Mouse (Mus musculus) kidney, adult 2 months (tissue): Measurements from ENCODE around the gene Cd3d. TPM values are rescaled to one million over a fixed set of nuclear protein-coding genes. Genes with fewer than 3 reads are reported as not detected.

Experiments
- DNase-seq: peaks from one replicate; pipeline ENCODE4 v3.0.0; 2021
- H3K27ac ChIP-seq: fragments of 200-500 bp; 2 replicates; pipeline ENCODE4 v1.5.1; 2012; ENCODE audit warnings: low read depth, low read length, control low read depth, inconsistent platforms; ENCODE audit not compliant: insufficient read depth
- H3K27me3 ChIP-seq: fragments of 200-500 bp; replicated peaks from 2 replicates; pipeline ENCODE4 v1.6.1; 2012; ENCODE audit warnings: mild to moderate bottlenecking, moderate library complexity, low read length, inconsistent platforms; ENCODE audit not compliant: control insufficient read depth, insufficient read depth
- H3K36me3 ChIP-seq: fragments of 200-500 bp; 2 replicates; pipeline ENCODE4 v1.6.1; 2012; ENCODE audit warnings: mild to moderate bottlenecking, moderate library complexity, low read length, inconsistent platforms; ENCODE audit not compliant: control insufficient read depth, insufficient read depth
- H3K4me1 ChIP-seq: fragments of 200-500 bp; 2 replicates; pipeline ENCODE4 v1.6.1; 2011; ENCODE audit warnings: low read length; ENCODE audit not compliant: control insufficient read depth, insufficient read depth
- H3K4me3 ChIP-seq: fragments of 200-500 bp; 2 replicates; pipeline ENCODE4 v1.5.1; 2011; ENCODE audit warnings: mild to moderate bottlenecking, low read depth, low read length, control low read depth; ENCODE audit not compliant: insufficient read depth
- CTCF ChIP-seq: fragments of 200-500 bp; conservative IDR thresholded peaks from 2 replicates; pipeline ENCODE4 v1.5.1; 2011; ENCODE audit warnings: low read depth, mild to moderate bottlenecking, control low read depth, low read length, moderate library complexity, mixed read lengths; ENCODE audit not compliant: insufficient read depth, insufficient read length
- POLR2A ChIP-seq: fragments of 200-500 bp; IDR thresholded peaks from one replicate; pipeline ENCODE4 v1.6.1; 2011; ENCODE audit warnings: low read depth, low read length, control low read depth
- WGBS: fragments of 180-500 bp; shearing (Covaris S2); methylation state at CpG from one replicate; pipeline ENCODE4 v1.1.7; 2018; 5-methylcytosine and 5-hydroxymethylcytosine counted together
- polyA plus RNA-seq: library from polyadenylated mRNA; depleted of rRNA; stranded (reverse); fragments of >200 nt; gene quantifications from 2 replicates; pipeline ENCODE4 v1.2.3, GENCODE M21; 2012; rRNA removed

The Cd3d gene
- polyA plus RNA-seq, 1 experiment: 2.9 TPM

DNA sequence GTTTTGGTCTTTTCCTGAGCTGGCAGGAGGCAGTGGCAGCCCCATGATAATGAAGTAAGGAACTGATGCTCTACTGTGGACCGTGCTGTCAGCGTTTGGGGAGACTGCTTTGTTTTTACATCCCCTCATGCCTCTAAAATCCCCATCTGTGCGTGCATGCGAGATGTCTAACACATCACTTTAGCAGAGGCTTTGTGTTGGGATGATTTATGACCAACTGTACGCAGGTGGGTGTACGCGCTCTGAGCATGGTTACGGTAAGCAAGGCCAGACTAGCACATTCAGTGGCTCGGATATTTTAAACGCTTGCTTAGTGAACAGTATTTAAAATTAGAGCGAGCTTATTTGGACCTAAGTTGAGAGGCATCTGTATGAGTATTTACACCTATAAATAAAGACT, 36.4 kb downstream of the Cd3d start:
- DNase-seq: no peak
- TF ChIP-seq CTCF: no peak
- TF ChIP-seq POLR2A: no peak
- H3K36me3 ChIP-seq: no peaks in the 10 kb centered on the region
- H3K4me1 ChIP-seq: no peaks in the 10 kb centered on the region
- no peak overlapping the region for H3K4me3 ChIP-seq
- H3K27ac ChIP-seq: no peak overlapping the region
- 64% methylated on average over 11 of the region's 11 CpGs for WGBS
- H3K27me3 ChIP-seq: no peaks in the 10 kb centered on the region

DNA sequence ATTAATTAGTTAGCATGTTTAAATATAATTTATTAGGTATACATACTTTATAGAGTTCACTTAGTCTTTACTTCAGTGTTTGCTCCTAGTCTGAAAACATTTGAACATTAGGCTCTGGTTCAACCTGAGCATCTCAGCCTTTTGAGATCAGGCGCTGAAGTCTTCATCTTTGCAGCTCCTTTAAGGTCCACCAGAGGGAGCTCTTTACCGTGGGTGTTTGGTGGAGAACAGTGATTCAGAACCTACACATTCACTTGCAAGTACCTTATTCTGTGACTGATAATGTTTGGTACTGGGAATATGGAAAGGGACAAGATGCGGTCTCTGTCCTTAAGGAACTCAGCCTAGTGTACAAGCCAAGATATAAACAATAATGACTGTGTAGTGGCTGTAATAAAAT, 41.2 kb downstream of the Cd3d start:
- 8% methylated on average over 3 of the region's 3 CpGs for WGBS
- DNase-seq: peak; percentile 64

DNA sequence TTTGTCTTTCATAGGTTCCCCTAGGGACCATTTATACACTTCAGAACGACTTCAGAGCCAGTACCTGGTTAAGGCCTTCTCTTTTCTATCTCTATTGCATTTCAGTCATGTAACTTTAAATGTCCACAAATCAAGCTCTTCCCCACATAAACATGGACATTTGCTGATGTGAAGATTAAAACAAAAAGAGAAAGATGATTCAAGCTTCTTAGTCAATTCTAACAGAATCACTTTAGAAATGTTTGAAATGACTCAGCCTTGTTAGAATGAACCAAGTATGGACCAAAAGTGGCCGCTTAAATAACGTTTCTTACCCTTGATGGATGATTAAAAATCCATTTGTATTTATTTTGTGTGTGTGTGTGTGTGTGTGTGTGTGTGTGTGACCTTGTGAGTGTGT, 42.1 kb downstream of the Cd3d start:
- H3K27me3 ChIP-seq: no peaks in the 10 kb centered on the region
- no peak for TF ChIP-seq CTCF
- TF ChIP-seq POLR2A: no peak
- H3K27ac ChIP-seq: no peak overlapping the region
- no peak overlapping the region for H3K4me3 ChIP-seq
- no peaks in the 10 kb centered on the region for H3K4me1 ChIP-seq
- WGBS: 66% methylated on average over 3 of the region's 3 CpGs
- DNase-seq: no peak
- no peaks in the 10 kb centered on the region for H3K36me3 ChIP-seq

More for the DNA sequence above, 41.2 kb downstream of the Cd3d start:
- no peaks in the 10 kb centered on the region for H3K27me3 ChIP-seq
- TF ChIP-seq CTCF (peak; percentile 77), POLR2A (no peak)
- H3K27ac ChIP-seq: no peak overlapping the region
- H3K4me3 ChIP-seq: no peak overlapping the region
- H3K36me3 ChIP-seq: no peaks in the 10 kb centered on the region
- no peaks in the 10 kb centered on the region for H3K4me1 ChIP-seq

DNA sequence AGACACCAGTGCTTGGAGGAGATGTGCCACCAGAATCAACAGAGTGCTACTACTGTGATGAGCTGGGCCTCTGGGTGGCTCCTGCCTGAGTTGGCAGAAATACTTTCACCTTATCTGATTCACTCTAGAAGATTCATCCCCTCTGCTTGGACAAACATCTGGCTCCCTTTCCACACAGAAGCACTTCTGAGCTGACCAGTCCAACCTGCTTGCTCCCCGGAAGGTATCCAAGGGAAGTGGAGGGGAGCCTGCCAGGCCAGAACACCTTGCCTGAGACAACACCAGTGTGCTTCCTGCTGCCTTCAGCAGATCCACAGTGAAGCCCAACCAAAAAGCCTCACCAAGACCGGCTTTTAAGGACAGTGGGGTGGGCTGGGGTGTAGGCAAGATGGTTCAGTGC, 42.6 kb downstream of the Cd3d start:
- Histone ChIP-seq H3K36me3 (no peaks in the 10 kb centered on the region), H3K27ac (no peak overlapping the region), H3K27me3 (no peaks in the 10 kb centered on the region), H3K4me1 (no peaks in the 10 kb centered on the region), H3K4me3 (no peak overlapping the region)
- no peak for TF ChIP-seq CTCF
- no peak for TF ChIP-seq POLR2A
- DNase-seq: no peak
- 72% methylated on average over 2 of the region's 2 CpGs for WGBS

GRCm38 (mm10) chr9:45027376-45027775, 45.8 kb downstream of the Cd3d start:
- Histone ChIP-seq H3K36me3 (no peaks in the 10 kb centered on the region), H3K27ac (no peak overlapping the region), H3K4me1 (no peaks in the 10 kb centered on the region), H3K4me3 (no peak overlapping the region), H3K27me3 (no peaks in the 10 kb centered on the region)
- TF ChIP-seq CTCF (no peak), POLR2A (no peak)
- no peak for DNase-seq
- 63% methylated on average over 8 of the region's 8 CpGs for WGBS

DNA sequence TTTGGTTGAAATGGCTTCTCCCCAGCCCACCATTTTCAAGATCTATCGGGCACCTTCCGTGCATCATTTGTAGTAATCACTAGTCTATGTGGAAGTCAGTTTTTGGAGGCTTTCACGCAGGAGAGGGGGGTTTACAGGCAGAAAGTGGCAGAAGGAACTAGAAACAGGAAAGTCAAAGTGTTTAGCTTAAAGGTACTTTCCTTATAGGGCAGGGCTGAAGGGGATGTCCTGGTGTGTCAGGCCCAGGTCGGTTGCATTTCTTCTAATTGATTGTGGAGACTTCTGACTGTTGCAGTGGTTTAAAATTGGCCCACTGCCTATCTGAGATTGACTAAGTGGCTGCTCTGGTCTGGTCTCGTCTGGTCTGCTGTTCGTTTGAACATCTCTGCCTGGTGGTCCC, 48.8 kb downstream of the Cd3d start:
- Histone ChIP-seq H3K4me3 (no peak overlapping the region), H3K27ac (no peak overlapping the region), H3K4me1 (no peaks in the 10 kb centered on the region), H3K27me3 (no peaks in the 10 kb centered on the region), H3K36me3 (no peaks in the 10 kb centered on the region)
- 68% methylated on average over 6 of the region's 6 CpGs for WGBS
- DNase-seq: no peak
- TF ChIP-seq POLR2A: no peak
- no peak for TF ChIP-seq CTCF

DNA sequence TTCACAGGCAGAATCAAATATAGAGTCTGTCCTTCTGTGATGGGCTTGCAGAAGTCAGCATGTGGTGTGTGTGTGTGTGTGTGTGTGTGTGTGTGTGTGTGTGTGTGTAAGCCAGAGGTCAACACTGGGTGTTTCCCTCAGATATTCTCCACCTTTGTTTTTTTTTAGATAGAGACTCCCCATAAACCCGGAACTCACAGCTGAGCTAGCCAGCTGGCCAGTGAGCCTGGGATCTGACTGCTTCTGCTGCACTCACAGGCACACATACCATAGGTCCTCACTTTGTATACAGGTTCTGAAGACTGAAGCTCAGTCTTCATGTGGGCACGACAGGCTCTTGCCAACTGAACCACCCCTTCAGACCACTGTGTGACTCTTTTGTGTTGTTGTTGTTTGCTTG, 50.7 kb downstream of the Cd3d start:
- WGBS: 70% methylated on average over 2 of the region's 2 CpGs
- H3K27me3 ChIP-seq: no peaks in the 10 kb centered on the region
- no peak overlapping the region for H3K27ac ChIP-seq
- DNase-seq: no peak
- TF ChIP-seq POLR2A: no peak
- TF ChIP-seq CTCF: no peak
- no peaks in the 10 kb centered on the region for H3K36me3 ChIP-seq
- H3K4me3 ChIP-seq: no peak overlapping the region
- H3K4me1 ChIP-seq: no peaks in the 10 kb centered on the region

DNA sequence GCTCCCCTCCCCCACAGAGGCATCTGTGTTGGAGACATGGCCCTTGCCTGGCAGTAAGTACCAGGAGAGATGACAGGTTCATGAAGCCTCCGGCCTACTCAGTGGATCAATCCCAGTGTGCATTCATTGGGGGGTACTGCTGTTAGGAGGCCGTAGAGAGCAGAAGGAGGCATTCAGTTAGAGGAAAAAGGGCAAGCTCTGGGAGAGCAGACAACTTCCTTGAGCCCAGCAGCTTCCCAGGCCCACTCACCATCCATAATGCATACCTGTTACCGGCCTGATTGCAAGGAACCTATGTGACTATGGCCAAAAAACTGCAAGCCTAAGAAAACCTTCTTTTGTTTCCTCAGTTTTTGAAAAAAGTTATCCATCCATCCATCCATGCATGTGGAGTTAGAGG, 52.9 kb downstream of the Cd3d start:
- 88% methylated on average over 3 of the region's 3 CpGs for WGBS
- Histone ChIP-seq H3K4me1 (no peaks in the 10 kb centered on the region), H3K36me3 (no peaks in the 10 kb centered on the region), H3K4me3 (no peak overlapping the region), H3K27me3 (no peaks in the 10 kb centered on the region), H3K27ac (no peak overlapping the region)
- TF ChIP-seq POLR2A: no peak
- no peak for TF ChIP-seq CTCF
- DNase-seq: no peak

Other genes with a start within 250 kb of the Cd3d start
- 37.6 and 46.4 TPM in 2 replicates for gene Phldb1, start 246.6 kb upstream of the Cd3d start, polyA plus RNA-seq
- gene Arcn1, start 213.9 kb upstream of the Cd3d start, polyA plus RNA-seq: 42.3 and 50.9 TPM in 2 replicates
- 51.0 and 58.8 TPM in 2 replicates for gene Ift46, start 213.9 kb upstream of the Cd3d start, polyA plus RNA-seq
- gene Tmem25, start 182.5 kb upstream of the Cd3d start, polyA plus RNA-seq: 71.8 and 100 TPM in 2 replicates
- 1,516 and 1,584 TPM in 2 replicates for gene Ttc36, start 178.7 kb upstream of the Cd3d start, polyA plus RNA-seq
- gene Kmt2a, start 100.5 kb upstream of the Cd3d start, polyA plus RNA-seq: 12.1 and 13.9 TPM in 2 replicates
- gene Atp5l, start 61.0 kb upstream of the Cd3d start, polyA plus RNA-seq: 732 and 924 TPM in 2 replicates
- gene Ube4a, start 16.2 kb upstream of the Cd3d start, polyA plus RNA-seq: 15.9 and 18.3 TPM in 2 replicates
- 0.57 and 3.2 TPM in 2 replicates for gene Cd3g, start 1.4 kb upstream of the Cd3d start, polyA plus RNA-seq
- gene Cd3e, start 27.8 kb downstream of the Cd3d start, polyA plus RNA-seq: 0.52 and 3.6 TPM in 2 replicates
- 18.8 TPM in 2 replicates for gene Mpzl2, start 58.0 kb downstream of the Cd3d start, polyA plus RNA-seq
- 2.6 TPM in 2 replicates for gene Mpzl3, start 73.4 kb downstream of the Cd3d start, polyA plus RNA-seq
- 0.08 and 0.53 TPM in 2 replicates for gene Jaml, start 97.4 kb downstream of the Cd3d start, polyA plus RNA-seq
- gene Scn2b, start 136.0 kb downstream of the Cd3d start, polyA plus RNA-seq: 0.45 and 0.58 TPM in 2 replicates
- gene Scn4b, start 156.6 kb downstream of the Cd3d start, polyA plus RNA-seq: 13.3 and 13.8 TPM in 2 replicates
- gene BC049352, start 200.2 kb downstream of the Cd3d start, polyA plus RNA-seq: 2.7 and 2.9 TPM in 2 replicates
- gene Tmprss4, start 222.3 kb downstream of the Cd3d start, polyA plus RNA-seq: 1.2 and 1.5 TPM in 2 replicates